Mouse (Mus musculus): ENCODE measurements around the gene Anxa6. TPM values are rescaled to one million over a fixed set of nuclear protein-coding genes. Genes with fewer than 3 reads are reported as not detected.

Gene Anxa6
- polyA plus RNA-seq (2015; fragmentation: Nextera tagmentation; extraction: Ambion mirVana), result 59.3 and 61.1 TPM in 2 replicates

- ATAC-seq (ENCODE audit: low FRiP score), result peak; percentile 92
- Histone ChIP-seq H3K9ac (peak within 1 kb of the TSS; percentile 73), H3K27me3 (peaks cover 41% of the 10 kb centered on the region), H3K4me3 (peak within 1 kb of the TSS; percentile 58), H3K4me2 (peak within 1 kb of the TSS; percentile 94), H3K27ac (peak within 1 kb of the TSS; percentile 26; the same call in 1 of the 2 replicates), H3K4me1 (replicated peaks) (peaks cover 32% of the 10 kb centered on the region), H3K9me3 (no peaks in the 10 kb centered on the region), H3K36me3 (no peaks in the 10 kb centered on the region)
- under 1% methylated on average over 41 of the region's 41 CpGs for WGBS
Measured at GRCm38 (mm10) chr11:55033040-55033660, at the start of gene Anxa6. Gene Anxa6 (minus strand): TSS chr11:55033445.

- no peak for ATAC-seq (ENCODE audit: low FRiP score)
- H3K27ac ChIP-seq, result no peak overlapping the region
- 89% methylated on average over 9 of the region's 9 CpGs for WGBS
Measured at GRCm38 (mm10) chr11:55081206-55081605, 48.0 kb upstream of the Anxa6 start.

GRCm38 (mm10) chr11:55079180-55079579, 45.9 kb upstream of the Anxa6 start:
- Histone ChIP-seq H3K4me2 (no peak overlapping the region), H3K4me1 (replicated peaks) (peaks cover 20% of the 10 kb centered on the region), H3K4me3 (no peak overlapping the region), H3K9me3 (no peaks in the 10 kb centered on the region; the same call in 1 of the 2 replicates), H3K36me3 (no peaks in the 10 kb centered on the region), H3K27ac (no peak overlapping the region), H3K27me3 (peaks cover 31% of the 10 kb centered on the region), H3K9ac (no peak overlapping the region)
- ATAC-seq (ENCODE audit: low FRiP score), result no peak
- WGBS, result 56% methylated on average over 4 of the region's 4 CpGs

More at GRCm38 (mm10) chr11:55081206-55081605, 48.0 kb upstream of the Anxa6 start:
- H3K4me2 ChIP-seq, result no peak overlapping the region
- peaks cover 15% of the 10 kb centered on the region for H3K4me1 ChIP-seq (replicated peaks)
- no peak overlapping the region for H3K4me3 ChIP-seq
- no peaks in the 10 kb centered on the region for H3K36me3 ChIP-seq
- peaks cover 31% of the 10 kb centered on the region for H3K27me3 ChIP-seq
- no peak overlapping the region for H3K9ac ChIP-seq
- no peaks in the 10 kb centered on the region; the same call in 1 of the 2 replicates for H3K9me3 ChIP-seq

- WGBS, result 68% methylated on average over 3 of the region's 3 CpGs
- no peak for ATAC-seq (ENCODE audit: low FRiP score)
- Histone ChIP-seq H3K4me3 (no peak overlapping the region), H3K27me3 (peaks cover 31% of the 10 kb centered on the region), H3K4me2 (peak overlapping the region; percentile 86), H3K27ac (no peak overlapping the region), H3K4me1 (replicated peaks) (peaks cover 20% of the 10 kb centered on the region), H3K9ac (no peak overlapping the region), H3K9me3 (no peaks in the 10 kb centered on the region; the same call in 1 of the 2 replicates), H3K36me3 (no peaks in the 10 kb centered on the region)
Measured at GRCm38 (mm10) chr11:55078502-55078901, 45.3 kb upstream of the Anxa6 start.

GRCm38 (mm10) chr11:55077331-55078231, 44.3 kb upstream of the Anxa6 start, which contains the start of gene Ccdc69:
Gene Ccdc69 (minus strand): TSS chr11:55078131.
- H3K36me3 ChIP-seq, result no peaks in the 10 kb centered on the region
- under 1% methylated on average over 50 of the region's 50 CpGs for WGBS
- H3K27ac ChIP-seq, result no peak within 1 kb of the TSS

DNA sequence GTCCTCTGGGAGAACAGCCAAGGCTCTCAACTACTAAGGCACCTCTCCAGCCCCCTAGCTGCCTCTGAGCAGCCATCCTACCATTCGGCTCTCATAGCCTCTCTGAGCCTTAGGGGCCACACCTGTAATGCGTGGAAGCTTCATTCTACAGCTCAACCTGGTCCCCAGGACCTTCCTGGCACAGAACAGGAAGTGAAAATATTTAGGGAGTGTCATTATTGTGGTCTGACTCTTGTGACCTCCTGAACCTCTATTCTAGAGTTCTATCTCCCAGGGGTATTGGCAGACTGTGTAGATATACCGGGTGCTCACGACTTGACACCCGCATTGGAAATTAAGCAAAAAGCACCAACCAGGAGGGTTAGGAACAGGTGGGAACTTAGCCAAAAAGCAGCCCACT, 43.0 kb upstream of the Anxa6 start:
- WGBS, result 85% methylated on average over 5 of the region's 5 CpGs
- ATAC-seq (ENCODE audit: low FRiP score), result no peak
- no peak overlapping the region for H3K9ac ChIP-seq

More at GRCm38 (mm10) chr11:55077331-55078231, 44.3 kb upstream of the Anxa6 start, which contains the start of gene Ccdc69:
- Histone ChIP-seq H3K4me1 (replicated peaks) (peaks cover 20% of the 10 kb centered on the region), H3K4me2 (peak within 1 kb of the TSS; percentile 86), H3K9ac (peak within 1 kb of the TSS; percentile 69), H3K9me3 (no peaks in the 10 kb centered on the region; the same call in 1 of the 2 replicates), H3K4me3 (peak within 1 kb of the TSS; percentile 46), H3K27me3 (peaks cover 31% of the 10 kb centered on the region)
- peak; percentile 71 for ATAC-seq (ENCODE audit: low FRiP score)

GRCm38 (mm10) chr11:55075602-55076001, 42.4 kb upstream of the Anxa6 start:
- Histone ChIP-seq H3K9ac (no peak overlapping the region), H3K27me3 (peaks cover 31% of the 10 kb centered on the region), H3K4me1 (replicated peaks) (peaks cover 20% of the 10 kb centered on the region), H3K36me3 (no peaks in the 10 kb centered on the region), H3K4me2 (no peak overlapping the region), H3K4me3 (no peak overlapping the region), H3K9me3 (no peaks in the 10 kb centered on the region), H3K27ac (no peak overlapping the region)
- 59% methylated on average over 2 of the region's 2 CpGs for WGBS
- no peak for ATAC-seq (ENCODE audit: low FRiP score)

More for the DNA sequence above, 43.0 kb upstream of the Anxa6 start:
- H3K27ac ChIP-seq, result no peak overlapping the region
- H3K36me3 ChIP-seq, result no peaks in the 10 kb centered on the region
- peaks cover 31% of the 10 kb centered on the region for H3K27me3 ChIP-seq
- H3K4me2 ChIP-seq, result no peak overlapping the region
- no peak overlapping the region for H3K4me3 ChIP-seq
- no peaks in the 10 kb centered on the region for H3K9me3 ChIP-seq
- peaks cover 20% of the 10 kb centered on the region for H3K4me1 ChIP-seq (replicated peaks)

- Histone ChIP-seq H3K4me1 (replicated peaks) (peaks cover 21% of the 10 kb centered on the region), H3K27ac (no peak overlapping the region), H3K36me3 (no peaks in the 10 kb centered on the region), H3K4me2 (no peak overlapping the region), H3K4me3 (no peak overlapping the region), H3K27me3 (peaks cover 17% of the 10 kb centered on the region), H3K9ac (no peak overlapping the region), H3K9me3 (no peaks in the 10 kb centered on the region)
- 77% methylated on average over 10 of the region's 10 CpGs for WGBS
- no peak for ATAC-seq (ENCODE audit: low FRiP score)
Measured at GRCm38 (mm10) chr11:55073191-55073590, 39.9 kb upstream of the Anxa6 start.

- H3K4me2 ChIP-seq, result no peak overlapping the region
- ATAC-seq (ENCODE audit: low FRiP score), result no peak
- WGBS, result 89% methylated on average over 8 of the region's 8 CpGs
- H3K36me3 ChIP-seq, result no peaks in the 10 kb centered on the region
- peaks cover 11% of the 10 kb centered on the region for H3K27me3 ChIP-seq
- no peaks in the 10 kb centered on the region for H3K9me3 ChIP-seq
- H3K4me3 ChIP-seq, result no peak overlapping the region
- no peak overlapping the region for H3K9ac ChIP-seq
- no peak overlapping the region for H3K27ac ChIP-seq
- peaks cover 14% of the 10 kb centered on the region for H3K4me1 ChIP-seq (replicated peaks)
Measured at GRCm38 (mm10) chr11:55072467-55072866, 39.2 kb upstream of the Anxa6 start.

- Histone ChIP-seq H3K27me3 (peaks cover under 1% of the 10 kb centered on the region; the same call in 1 of the 2 replicates), H3K27ac (no peak overlapping the region), H3K36me3 (no peaks in the 10 kb centered on the region), H3K4me1 (replicated peaks) (peaks cover 9% of the 10 kb centered on the region; the same call in 1 of the 2 replicates), H3K9ac (no peak overlapping the region), H3K4me2 (no peak overlapping the region), H3K9me3 (no peaks in the 10 kb centered on the region), H3K4me3 (no peak overlapping the region)
- 91% methylated on average over 5 of the region's 5 CpGs for WGBS
- ATAC-seq (ENCODE audit: low FRiP score), result no peak
Measured at GRCm38 (mm10) chr11:55071344-55071743, 38.1 kb upstream of the Anxa6 start.

DNA sequence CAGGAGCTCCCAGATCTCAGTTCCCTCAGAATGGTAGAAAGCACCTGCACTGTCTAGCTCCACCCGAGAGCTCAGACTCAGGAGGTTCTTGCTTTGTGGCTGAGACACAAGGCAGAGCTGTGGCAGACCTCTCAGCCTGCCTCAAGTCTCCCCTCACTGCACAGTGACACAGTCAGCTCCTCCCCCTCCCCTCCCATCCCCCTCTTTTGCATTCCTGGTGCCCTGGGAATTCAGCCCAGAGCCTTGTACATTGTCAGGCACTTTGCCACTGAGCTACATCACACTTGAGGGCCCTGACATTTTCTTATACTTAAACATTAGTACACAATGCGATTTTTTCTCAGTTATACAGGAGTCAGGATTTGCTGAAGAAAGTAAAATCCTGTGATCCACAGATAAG, 35.8 kb upstream of the Anxa6 start:
- Histone ChIP-seq H3K36me3 (no peaks in the 10 kb centered on the region), H3K27ac (no peak overlapping the region), H3K9ac (no peak overlapping the region), H3K4me1 (replicated peaks) (peaks cover 4% of the 10 kb centered on the region; the same call in 1 of the 2 replicates), H3K4me3 (no peak overlapping the region), H3K27me3 (no peaks in the 10 kb centered on the region), H3K9me3 (no peaks in the 10 kb centered on the region), H3K4me2 (no peak overlapping the region)
- 57% methylated on average over 2 of the region's 2 CpGs for WGBS
- no peak for ATAC-seq (ENCODE audit: low FRiP score)

DNA sequence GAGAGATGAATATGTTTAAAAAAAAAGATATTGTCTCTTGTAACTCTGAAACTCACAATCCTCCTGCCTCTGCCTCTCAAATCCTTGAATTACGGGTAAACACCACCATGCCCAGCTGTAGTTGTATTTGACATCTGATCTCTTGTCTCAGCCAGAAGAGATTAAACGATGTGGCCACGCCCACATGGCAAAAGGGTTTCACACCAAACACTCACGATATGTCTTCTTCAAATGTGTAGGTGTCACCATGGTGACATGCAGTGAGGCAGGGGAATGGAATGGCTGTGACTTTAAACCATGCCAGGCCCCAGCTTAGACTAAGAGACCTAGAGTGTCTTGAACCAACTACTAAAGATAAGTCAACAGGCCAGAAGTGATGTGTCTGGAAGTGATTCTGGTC, 33.7 kb upstream of the Anxa6 start:
- Histone ChIP-seq H3K4me1 (replicated peaks) (peaks cover 4% of the 10 kb centered on the region; the same call in 1 of the 2 replicates), H3K4me3 (no peak overlapping the region), H3K27ac (no peak overlapping the region), H3K9ac (no peak overlapping the region), H3K27me3 (no peaks in the 10 kb centered on the region), H3K4me2 (no peak overlapping the region), H3K9me3 (no peaks in the 10 kb centered on the region), H3K36me3 (no peaks in the 10 kb centered on the region)
- no peak for ATAC-seq (ENCODE audit: low FRiP score)
- WGBS, result 67% methylated on average over 4 of the region's 4 CpGs
